Mouse (Mus musculus) heart, adult 18-20 months (tissue): Measurements from ENCODE around the gene Wdr90. TPM values are rescaled to one million over a fixed set of nuclear protein-coding genes. Genes with fewer than 3 reads are reported as not detected.
A peak's percentile ranks its signal among the peaks of the same experiment; 100 is the strongest.
"Not testable (repeated sequence)": the region's sequence is repeated elsewhere in the genome, so short reads cannot be mapped to it uniquely, and the experiment has no call there.

Experiments used
- DNase-seq, 2 experiments: peaks; one replicate each; pipeline ENCODE4 v3.0.0; 2021 to 2022; ENCODE audit warnings: mixed read lengths in 1 of 2
- total RNA-seq, 2 experiments: library from RNA; stranded (reverse); gene quantifications; 2 replicates each; pipeline ENCODE4 v1.2.3; 2021

The Wdr90 gene
- total RNA-seq, 2 experiments from 2014 or later, result 1.0 to 2.3 TPM

DNA sequence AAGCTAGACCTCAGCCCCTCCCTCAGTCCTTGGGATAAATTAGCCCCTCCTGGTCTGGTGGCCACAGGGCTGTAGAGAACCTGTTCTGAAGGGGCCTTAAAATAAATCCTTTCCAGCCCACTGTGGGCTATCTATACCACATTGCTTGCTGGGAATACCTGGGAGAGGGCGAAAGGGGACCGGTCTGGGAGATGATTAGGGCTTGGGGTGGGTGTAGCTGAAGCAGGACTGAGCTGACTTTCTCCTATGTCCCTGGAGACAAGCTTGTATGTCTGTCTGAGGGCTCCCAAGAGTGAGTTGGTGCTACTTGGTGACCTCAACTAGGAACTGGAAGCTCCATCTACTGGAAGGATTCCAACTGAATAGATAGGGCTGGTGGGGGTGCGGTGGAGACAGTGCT lies 15.7 kb upstream of the Wdr90 start:
- no peak for DNase-seq

DNA sequence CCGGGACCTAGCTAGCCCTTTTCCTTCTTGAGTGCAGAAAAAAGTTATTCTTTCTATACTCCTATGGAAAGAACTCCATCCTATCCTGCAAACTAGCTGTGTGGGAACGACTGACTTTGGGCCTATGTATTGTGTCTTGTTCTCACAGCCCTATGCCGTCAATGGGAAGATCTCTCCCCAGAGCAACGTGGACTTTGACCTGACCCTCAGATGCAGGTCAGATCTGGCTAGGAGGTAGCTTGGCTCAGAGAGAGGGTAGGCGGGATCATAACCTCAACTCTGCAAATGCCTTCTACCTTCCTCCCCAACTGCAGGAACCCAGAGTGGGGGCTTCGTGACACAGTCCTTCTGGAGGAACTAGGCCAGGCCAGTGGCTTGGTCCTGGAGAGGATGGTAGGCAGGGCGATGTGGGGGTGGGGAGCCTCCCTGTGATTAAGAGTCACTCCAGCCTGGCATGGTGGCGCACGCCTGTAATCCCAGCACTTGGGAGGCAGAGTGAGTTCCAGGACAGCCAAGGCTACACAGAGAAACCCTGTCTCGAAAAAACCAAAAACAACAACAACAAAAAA lies 15.1 kb upstream of the Wdr90 start:
- DNase-seq, result no peak

DNA sequence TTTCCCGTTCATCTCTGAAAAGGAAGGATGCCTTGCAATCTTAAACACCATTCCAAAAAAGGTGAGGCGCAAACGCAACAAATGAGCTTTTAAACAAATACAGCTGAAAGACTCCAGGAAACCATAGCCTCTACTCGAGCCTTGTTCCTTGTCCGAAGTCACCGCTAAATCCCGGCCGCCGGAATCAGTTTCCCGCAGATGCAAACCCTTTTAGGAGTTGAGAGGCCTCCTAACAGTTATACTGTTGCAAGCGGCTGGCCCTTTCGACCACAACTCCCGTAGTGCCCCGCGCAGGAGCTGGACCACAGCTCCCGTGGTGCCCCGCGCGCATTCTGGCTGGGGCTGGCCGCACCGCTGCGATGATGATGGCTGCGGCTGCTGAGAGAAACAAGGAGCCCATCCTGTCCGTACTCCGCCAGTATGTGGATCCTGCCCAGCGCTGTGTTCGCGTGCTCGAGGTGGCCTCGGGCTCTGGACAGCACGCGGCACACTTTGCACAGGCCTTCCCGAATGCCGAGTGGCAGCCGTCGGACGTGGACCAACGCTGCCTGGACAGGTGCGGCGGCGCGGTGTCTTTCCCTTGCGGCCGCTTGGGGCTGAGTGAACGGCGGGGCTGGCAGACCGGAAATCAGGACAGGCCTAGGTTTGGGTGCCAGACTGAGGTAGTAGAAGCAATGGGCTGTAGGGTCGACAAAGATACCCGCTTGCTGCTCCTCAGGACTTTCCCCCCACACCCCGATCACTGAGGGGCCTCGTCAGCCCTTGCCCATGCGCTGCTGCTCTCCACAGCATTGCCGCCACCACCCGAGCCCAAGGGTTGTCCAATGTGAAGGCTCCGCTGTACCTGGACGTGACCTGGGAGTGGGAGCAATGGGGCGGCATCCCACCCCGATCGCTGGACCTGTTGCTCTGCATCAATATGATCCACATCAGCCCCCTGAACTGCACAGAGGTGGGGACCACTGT lies 14.2 kb upstream of the Wdr90 start:
- peak; percentile 89 to 93 for DNase-seq

DNA sequence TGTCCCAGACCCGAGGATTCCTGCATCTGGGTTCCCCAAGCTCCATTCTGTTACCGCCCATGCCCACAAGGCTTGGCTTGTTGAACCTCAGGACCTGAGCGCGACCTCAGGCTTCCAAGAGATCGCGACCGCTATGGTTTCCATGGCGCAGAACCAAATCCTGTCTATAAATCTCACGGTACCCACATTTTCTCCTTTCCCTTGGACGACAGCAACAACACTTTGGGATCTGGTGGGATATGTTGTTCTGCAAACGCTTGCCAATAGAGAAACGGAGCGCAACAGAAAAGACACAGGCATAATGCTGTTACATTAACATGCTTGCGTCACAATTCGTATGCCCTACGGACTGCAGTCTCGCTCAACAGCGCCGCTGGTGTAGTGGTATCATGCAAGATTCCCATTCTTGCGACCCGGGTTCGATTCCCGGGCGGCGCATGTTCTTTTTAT lies 13.4 kb upstream of the Wdr90 start, which contains the start of gene Mettl26:
TSS of gene Mettl26 (plus strand) at position 354 of the 450 bp plus-strand sequence.
- peak; percentile 92 to 99 for DNase-seq

DNA sequence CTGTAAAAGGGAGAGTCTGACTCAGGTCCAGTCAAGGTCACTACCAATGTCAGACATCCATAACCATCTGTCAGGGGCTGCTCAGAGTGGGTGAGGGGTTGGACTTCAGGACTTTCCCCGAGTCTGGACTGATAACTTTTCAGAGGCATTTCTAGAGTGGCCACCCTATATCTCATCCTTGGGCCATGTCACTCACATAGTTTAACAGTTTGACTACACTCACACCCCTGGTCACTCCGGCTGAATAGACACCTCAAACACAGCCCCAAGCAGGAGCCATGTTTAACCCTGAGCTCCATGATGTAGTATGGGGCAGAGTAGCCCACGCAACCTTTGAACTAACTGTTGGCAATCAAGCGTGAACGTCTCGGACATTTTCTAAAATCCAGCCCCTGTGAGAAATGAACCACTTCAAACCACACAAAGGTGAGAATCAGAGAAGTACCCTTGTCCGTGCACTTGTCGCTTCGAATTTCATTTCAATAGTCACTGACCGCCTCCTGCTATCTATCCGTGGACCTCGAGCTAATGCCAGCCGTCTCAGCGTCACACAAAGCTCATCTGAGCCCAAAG lies 12.9 kb upstream of the Wdr90 start:
- no peak for DNase-seq

DNA sequence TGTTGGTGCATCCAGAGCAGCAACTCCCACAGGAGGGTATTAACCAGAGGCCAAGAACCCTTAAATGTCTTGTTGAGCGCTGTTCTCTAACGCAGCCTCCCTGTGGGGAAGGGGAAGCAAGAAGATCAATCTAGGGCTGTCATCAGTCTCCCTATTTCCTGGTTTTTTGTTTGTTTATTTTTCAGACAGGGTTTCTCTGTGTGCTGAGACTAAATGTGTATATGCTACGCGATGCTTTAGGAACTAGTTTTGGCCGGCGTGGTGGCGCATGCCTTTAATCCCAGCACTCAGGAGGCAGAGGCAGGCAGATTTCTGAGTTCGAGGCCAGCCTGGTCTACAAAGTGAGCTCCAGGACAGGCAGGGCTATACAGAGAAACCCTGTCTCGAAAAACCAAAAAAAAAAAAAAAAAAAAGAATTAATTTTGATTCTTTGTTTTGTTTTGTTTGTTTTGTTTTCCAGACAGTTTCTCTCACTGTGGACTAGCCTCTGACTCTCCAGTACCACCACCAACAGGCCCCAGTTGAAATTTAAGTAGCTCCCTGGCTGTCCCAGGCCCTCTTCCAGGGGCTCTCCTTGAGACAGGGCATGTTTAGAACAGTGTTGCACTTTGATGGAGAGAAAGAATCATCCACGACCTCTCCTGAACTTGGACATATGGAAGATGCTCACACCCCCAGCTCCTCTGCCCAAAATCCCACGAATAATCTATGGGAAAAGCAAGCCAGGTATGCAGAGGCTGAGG lies 12.3 kb upstream of the Wdr90 start:
- DNase-seq, result no peak

DNA sequence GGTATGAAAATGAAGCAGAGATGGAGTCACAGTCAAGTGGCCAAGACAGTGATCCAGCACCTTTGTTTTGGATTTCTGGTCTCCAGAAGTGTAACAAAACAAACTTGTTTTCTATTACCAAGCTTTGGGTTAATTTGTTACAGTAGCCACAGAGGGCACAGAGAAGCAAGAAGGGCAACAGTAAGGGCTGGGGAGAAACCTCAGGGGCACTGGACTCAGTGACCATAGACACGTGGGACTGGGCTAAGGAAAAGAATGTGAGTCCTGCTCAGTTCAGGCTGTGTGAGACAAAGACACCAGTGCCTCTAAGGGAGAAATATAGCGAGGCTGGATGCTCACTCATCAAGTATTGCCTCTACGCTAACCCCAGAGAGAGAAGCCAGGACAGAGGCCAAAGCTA lies 11.4 kb upstream of the Wdr90 start:
- no peak for DNase-seq

DNA sequence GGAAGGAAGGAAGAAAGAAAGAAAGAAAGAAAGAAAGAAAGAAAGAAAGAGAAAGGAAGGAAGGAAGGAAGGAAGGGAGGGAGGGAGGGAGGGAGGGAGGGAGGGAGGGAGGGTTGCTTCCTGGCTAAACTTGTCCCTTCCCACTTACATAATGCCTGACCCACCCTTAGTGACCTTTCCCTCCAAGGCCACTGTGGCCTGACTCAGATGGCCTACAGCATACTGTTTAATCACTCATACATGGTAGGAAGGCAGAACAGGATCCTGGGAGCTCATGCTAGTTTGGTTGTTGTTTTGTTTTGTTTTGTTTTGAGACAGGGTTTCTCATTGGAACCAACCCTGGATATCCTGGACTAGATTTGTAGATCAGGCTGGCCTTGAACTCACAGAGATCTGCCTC lies 10.3 kb upstream of the Wdr90 start:
- DNase-seq, result not testable (repeated sequence)

DNA sequence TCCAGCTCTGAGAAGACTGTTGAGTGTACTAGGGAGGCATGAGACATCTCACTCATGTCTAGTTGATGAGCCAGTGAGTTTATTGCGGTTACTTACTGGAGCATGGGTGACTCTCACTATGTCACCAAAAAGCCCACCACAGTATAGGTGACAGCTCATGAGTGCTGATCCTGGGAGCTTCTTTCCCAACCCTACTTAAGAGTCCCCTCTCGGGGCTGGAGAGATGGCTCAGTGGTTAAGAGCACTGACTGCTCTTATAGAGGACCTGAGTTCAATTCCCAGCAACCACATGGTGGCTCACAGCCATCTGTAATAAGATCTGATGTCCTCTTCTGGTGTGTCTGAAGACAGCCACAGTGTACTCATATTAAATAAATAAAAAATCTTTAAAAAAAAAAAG lies 8.7 kb upstream of the Wdr90 start:
- no peak for DNase-seq

DNA sequence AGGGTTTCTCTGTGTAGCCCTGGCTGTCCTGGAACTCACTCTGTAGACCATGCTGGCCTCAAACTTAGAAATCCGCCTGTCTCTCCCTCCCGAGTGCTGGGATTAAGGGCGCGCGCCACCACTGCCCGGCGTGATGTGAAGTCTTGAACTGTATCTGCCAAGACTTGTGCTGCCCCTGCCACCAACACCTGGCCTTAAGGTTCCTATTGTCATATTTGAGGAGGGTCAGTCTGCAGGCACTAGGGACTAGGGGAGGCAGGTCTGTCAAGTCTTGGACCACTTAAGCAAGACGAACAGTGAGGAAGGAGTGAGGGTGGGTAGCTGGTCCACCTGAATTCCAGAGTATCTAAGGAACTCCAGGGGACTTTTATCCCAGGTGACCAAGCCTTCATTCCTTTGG lies 8.2 kb upstream of the Wdr90 start:
- DNase-seq, result no peak

DNA sequence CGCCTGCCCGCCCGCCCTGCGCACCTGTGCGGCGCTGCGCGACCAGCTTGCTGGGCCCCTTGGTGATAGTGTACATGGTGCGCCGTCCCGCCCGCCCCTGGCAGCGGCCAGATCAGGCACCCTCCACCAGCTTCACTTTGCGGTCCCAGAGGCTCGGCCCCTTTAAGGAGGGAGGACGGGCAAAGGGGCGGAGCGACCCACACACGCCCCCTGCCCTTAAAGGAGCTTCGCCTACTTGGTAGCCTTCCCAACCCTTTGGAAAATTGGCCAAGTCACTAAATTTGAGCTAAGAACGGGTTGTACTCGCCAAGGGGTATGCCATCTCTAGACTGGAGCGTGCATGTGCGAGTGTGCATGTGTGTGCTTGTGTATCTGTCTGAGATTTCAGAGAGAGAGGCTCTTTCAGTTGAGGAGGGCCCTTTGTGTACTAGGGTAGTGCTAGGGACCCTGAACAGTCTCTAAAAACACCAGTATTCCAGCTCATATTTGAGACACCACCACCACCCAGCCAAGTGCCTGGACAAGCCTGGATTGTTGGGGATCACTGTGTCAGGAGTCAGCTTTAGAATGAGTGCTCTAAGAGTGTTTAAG lies 7.4 kb upstream of the Wdr90 start, which contains the start of gene Mcrip2:
TSS of gene Mcrip2 (minus strand) at position 164 of the 591 bp plus-strand sequence.
- DNase-seq, result peak; percentile 89 to 92

DNA sequence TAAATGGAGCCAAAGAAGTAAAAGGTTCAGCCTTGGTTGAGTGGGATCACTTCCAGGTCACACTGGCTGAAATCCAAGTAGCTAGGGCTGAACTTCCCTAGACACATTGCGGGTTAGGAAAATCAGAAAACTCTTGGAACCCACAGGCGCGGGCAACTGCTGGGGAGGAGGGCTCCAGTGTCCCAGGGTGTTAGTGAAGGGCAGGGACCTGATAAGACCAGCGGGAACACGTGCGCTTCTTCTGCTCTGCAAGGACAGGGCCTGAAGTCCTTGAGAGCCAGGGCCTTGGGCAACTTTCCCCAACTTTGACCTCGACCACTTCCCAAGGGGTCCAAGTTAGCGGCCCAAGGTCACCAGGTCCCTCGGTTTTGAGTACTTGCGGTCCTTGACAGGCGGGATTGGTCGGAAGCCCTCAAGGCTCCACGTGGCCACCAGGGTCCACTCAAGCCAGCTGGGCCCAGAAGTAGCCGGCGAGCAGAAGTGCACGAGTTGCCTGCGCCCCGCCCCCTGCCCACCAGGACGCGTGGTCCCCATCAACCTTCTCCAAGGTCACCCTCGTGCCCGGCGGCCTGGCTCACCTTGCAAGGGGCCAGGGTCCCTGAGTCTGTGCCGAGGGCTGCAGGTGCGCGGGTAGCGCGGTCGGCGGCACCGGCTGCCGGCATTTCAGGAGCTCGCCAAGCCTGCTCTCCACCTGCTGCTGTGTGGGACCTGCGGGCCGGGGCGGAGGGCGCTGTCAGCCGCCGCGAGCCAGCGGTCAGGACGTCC lies 6.7 kb upstream of the Wdr90 start:
- DNase-seq, result peak; percentile 76 to 82

DNA sequence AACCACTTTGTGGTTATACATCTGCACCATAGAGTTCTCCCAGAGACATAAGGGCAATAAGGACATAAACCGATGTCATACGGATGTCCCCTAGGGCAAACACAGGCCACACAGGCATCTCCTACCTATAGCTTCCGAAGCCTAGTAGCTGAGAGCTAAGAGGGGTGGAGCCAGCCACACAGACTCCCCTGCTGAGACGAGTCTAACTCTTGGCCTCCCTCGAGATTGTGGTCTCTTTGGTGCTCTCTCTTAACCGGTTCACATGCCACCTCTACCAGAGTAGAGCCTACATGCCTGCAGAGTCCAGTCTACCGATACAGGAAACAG lies 6.2 kb upstream of the Wdr90 start:
- DNase-seq, result no peak

DNA sequence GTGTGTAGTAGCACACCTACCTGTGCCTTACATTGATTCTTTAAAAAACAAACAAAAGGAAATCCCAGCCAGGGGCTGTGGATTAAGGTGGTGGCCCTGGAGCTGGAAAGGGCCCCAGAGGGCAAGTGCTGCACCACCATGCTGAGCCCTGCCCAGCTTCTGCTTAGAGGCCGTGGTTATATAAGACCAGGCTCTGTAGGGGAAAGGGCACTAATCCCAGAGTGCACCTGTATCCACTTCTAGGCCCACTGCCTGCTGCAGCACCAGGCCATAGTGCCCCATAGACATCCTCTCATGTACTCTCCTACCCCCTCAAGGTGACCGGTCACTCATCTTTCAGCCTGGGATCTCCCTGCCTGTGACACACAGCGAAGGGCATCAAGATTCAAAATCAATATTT lies 4.9 kb upstream of the Wdr90 start:
- peak in 1 of 2 experiments; percentile 62 for DNase-seq

DNA sequence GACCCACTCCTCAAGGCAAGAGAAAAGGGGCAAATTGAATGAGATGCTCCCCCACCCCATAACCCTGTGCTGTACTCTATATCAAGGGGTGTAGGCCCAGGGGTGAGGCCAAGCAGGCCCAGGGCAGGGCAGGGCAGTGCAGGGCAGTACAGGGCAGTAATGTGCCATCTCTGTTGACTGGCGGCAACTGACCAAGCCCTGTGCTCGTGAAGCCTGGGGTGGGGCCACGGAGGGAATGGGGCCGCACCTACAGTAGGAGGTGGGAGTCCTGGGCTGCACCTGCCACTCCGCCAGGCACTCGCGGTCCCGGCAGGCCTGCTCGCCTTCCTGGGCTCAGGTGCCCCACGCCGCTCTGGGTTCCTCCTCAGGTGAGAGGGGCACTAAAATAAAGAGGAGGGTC lies 4.0 kb upstream of the Wdr90 start:
- DNase-seq, result no peak

DNA sequence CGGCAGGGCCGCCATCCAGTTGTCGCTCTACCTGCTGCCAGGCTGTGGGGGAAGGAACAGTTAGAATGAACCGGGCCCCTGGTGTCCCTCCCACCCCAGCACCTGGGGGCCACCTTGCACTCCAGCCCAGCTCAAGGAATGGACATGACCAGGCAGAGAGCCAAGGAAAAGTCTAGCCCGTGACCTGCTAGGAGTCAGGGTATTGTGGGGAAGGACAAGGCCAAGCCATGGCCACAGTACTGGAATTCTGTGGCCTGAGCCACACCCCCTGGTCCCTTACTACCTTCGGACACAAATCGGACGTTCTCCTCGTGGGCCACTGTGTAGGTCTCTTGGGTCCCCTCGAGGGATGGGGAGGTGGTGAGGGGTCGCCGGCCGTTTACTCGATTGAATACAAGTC lies 3.0 kb upstream of the Wdr90 start:
- no peak for DNase-seq

DNA sequence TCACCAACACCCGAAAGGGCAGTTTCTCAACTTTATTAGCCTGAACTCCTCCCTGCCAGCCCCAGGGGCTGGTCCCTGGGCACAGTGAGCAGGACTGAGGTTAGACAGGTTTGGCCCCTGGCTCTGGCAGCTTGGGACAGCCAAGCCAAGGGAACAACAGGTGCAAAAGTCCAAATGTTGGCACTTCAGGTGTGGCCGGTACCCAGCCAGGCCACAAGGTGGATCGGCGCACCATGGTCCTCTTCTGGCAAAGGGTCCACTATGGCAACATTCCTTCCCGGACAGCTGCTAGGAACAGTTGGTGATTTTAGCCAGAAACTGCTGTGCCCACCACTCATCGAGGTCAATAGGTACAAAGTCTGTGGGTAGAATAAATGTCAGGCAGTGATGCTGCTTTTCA lies 2.4 kb upstream of the Wdr90 start:
- no peak for DNase-seq

DNA sequence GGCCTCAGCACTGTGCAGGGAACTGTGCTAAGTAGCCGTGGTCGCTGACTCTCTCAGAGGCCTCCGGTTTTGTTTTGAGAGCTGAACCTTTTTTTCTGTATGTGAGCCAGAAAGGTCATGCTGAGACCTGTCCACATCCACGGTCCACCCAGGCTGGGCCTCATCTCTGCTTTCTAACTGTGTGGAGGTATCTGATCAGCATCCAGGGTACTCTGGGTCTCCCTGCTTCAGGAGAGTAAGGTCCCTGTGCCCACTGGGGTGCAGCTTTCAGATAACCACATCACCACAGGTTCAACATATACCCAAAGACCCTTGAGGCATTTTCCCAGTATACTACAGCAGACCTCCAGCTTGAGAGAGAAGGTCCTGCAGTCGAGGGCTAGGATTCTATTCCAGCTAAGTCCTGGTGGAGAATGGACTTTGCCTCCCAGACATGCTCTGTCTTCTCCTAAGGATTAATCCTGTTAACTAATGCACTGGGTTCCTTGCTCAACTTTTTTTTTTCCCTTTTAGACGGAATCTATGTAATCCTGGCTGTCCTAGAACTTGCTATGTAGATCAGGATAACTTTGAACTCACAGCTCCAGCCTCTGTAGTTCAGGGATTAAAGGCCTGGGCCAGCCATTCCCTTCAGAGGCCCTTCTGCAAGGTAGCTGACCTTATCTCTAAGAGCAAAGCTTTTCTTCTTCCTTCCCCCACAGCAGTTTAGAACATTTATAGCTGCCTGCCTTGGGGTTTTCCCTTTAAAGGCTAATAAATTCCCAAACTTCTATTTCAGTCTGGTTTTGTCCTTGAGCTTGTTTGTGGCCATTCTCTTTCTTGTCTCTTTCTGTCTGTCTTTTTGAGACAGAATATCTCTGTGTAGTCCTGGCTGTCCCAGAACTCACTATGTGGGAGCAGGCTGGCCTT lies 657 bp upstream of the Wdr90 start:
- DNase-seq, result no peak

DNA sequence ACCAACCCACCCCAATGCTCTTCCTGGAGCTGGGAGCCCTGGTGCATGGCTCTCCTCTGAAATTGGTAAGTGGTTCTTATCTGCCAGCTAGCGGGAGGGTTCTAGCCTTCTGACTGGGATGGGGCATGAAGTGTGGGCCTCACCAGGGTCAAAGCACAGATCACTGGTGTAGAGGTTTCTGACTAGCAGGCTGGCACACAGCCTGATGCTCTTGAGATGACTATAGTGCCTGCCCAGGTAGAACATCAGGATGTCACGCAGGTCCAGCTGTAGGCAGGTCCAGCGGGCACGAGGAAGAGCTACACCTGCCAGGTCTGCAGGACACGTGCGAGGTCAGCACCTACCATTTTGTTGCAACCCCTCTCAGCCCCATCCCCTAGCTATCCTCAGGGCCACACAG lies 1.1 kb downstream of the Wdr90 start:
- DNase-seq, result no peak

DNA sequence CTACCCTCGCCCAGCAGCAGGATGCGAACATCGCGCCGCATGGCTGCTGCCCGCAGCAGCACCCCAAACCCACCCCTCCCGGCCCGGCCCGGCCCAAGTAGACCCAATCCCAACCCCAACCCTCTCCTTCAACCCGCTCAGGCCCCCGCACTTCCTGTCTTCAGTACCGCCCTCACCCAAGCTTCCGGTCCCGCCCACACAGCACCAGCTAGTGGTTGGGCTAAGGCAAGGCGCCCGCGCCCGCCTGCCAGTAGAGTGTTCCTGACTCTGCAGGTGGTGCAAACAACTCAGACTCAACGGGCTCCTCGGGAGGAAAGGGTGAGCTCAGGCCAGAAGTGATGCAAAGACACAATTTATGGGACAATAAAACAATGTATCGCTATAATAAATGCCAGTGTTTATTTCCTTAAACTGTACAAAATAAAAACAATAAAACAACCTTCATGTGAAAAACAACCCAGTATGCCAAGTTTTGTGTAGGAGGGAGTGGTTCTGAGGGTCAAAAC lies 16.9 kb downstream of the Wdr90 start, which contains the start of gene Rhot2:
TSS of gene Rhot2 (minus strand) at position 456 of the 506 bp plus-strand sequence.
- peak; percentile 97 to 98 for DNase-seq
